Mouse (Mus musculus) liver, embryonic 18 days (tissue): ENCODE data around the gene Sirt3. TPM values are rescaled to one million over a fixed set of nuclear protein-coding genes. Genes with fewer than 3 reads are reported as not detected.

Experiments
- polyA plus RNA-seq: library from polyadenylated mRNA; depleted of rRNA; stranded (reverse); fragments of >200 nt; gene quantifications from 2 replicates; pipeline ENCODE4 v1.2.3, GENCODE M21; 2012; rRNA removed

Gene Sirt3
- polyA plus RNA-seq, result 46.5 and 51.9 TPM in 2 replicates

DNA sequence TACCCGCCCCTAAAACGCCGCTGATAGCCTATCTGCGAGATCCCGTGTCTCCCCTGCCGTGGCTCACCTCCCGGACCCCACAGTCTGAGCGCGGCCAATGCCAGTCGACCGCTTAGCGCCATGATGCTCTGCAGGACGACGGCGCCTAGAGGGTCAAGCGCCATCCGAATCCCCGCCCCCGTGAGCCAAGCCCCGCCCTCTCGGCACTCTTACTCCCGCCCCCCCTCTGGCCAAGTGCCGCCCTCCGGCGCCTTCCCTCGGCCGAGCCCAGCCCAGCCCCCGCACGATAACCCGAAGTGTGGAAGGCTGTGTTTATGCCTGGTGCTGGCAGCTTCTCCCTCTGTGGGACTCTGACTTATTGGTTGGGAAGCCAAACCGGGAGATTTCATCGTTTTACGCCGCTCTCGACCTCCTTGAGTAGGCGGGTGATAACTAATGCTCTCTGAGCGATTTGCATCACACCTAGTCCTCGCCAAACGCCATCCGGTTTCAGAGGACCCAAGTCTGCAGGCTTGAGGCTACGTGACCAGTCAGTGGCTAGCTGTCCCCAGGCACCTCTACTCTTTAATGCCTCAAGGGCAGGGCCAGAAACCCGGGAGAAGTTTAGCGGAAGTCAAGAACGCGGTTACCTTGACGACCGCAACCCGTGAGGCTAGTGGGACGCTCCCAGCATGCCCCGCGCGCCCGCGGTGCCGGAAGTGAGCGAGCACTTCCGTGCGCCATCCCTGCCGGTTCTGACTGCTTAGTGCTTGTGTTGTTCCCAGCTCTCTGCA, at the start of gene Sirt3, which contains the start of gene Psmd13:
Gene Sirt3, minus strand, starts transcription at position 614 of the 773 bp plus-strand sequence.
Gene Psmd13, plus strand, starts transcription at position 273 of the 773 bp plus-strand sequence.

GRCm38 (mm10) chr7:140920418-140921029, 38.4 kb upstream of the Sirt3 start, which contains the start of gene Nlrp6:
Nlrp6 (plus strand) TSS chr7:140920902.

GRCm38 (mm10) chr7:140900220-140900619, 18.1 kb upstream of the Sirt3 start, which contains the start of gene Cox8b:
Cox8b (minus strand) TSS chr7:140900446.

DNA sequence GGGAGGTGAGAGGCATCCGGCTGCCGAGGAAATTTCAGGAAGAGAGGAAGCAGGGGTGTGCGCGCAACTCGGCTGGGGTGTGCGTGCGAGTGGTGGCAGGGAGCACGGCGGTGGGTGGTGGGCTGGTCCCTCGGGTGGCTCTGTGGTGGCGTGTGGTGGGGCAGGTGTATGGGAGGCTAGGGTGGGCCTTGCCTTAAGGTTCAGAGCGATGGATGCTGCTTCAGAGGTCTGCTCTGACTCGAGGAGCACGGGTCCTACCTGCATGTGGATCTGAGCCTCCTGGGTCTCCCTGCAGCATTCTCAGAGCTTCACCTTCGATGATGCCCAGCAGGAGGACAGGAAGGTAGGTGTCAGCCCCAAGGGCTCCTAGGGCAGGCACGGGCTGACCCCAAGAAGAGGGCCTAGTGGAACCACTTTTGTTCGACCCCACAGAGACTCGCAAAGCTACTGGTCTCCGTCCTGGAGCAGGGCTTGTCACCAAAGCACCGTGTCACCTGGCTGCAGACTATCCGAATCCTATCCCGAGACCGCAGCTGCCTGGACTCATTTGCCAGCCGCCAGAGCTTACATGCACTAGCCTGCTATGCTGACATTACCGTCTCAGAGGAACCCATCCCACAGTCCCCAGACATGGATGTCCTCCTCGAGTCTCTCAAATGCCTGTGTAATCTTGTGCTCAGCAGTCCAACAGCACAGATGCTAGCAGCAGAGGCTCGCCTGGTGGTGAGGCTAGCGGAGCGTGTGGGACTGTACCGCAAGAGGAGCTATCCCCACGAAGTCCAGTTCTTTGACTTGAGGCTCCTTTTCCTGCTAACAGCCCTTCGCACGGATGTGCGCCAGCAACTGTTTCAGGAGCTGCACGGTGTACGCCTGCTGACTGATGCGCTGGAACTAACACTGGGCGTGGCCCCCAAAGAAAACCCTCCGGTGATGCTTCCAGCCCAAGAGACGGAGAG, 24.3 kb downstream of the Sirt3 start, which contains the start of gene Bet1l:
Gene Bet1l, minus strand, starts transcription at position 28 of the 956 bp plus-strand sequence.

GRCm38 (mm10) chr7:140856785-140857549, 25.1 kb downstream of the Sirt3 start, which contains the start of gene Ric8a:
Ric8a (plus strand) TSS chr7:140856957.

GRCm38 (mm10) chr7:140855860-140856784, 26.0 kb downstream of the Sirt3 start, which contains the start of gene Gm45785:
Gm45785 (minus strand) TSS chr7:140856331.

GRCm38 (mm10) chr7:140847755-140848580, 34.1 kb downstream of the Sirt3 start, which contains the start of gene Odf3:
Odf3 (plus strand) TSS chr7:140847805.

DNA sequence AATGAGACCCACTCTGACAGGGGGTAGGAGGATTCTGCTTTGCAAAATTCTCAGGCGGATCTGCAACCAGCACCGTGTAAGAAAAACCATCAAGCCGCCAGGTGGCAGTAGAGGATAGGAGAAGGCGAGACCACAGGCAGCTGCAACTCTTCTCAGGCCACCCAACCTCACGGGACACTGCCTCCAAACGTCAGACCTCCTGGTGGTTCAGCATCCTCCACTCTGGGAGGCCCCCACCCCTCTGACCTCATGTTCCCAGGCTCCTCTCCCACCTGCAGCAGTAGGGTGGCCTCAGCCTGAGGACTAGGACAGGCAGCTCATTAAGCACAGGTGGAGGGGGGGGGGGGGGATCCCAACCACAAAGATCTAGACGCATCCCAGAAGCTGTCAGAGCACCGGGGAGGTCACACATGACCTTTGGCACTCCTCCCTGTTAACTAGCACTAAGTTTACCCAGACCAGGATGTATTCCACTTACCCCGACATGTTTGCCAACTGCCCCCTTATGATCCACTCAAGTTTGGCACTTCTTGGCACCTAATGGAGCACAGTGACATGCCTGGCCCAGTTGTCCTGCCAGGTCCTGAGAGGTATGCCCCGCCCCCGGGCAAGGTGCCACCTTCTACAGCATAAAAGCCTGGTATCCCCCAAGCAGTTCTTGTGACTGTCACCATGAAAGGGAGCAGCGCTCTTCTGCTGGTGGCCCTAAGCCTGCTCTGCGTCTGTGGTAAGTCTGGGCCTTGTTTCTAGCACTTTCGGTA, 37.0 kb downstream of the Sirt3 start, which contains the start of gene Scgb1c1:
Gene Scgb1c1, plus strand, starts transcription at position 643 of the 761 bp plus-strand sequence.

GRCm38 (mm10) chr7:140834968-140835757, 46.9 kb downstream of the Sirt3 start, which contains the start of gene Urah:
Urah (plus strand) TSS chr7:140835018.

GRCm38 (mm10) chr7:140821653-140822329, 60.3 kb downstream of the Sirt3 start, which contains the start of gene Zfp941:
Zfp941 (minus strand) TSS chr7:140822178.

Other genes starting within 250 kb of the Sirt3 start
- gene Olfr53, start 235.9 kb downstream of the Sirt3 start, polyA plus RNA-seq, result not detected in 2 replicates
- not detected in 2 replicates for gene Olfr539, start 222.4 kb downstream of the Sirt3 start, polyA plus RNA-seq
- gene Olfr45, start 200.4 kb downstream of the Sirt3 start, polyA plus RNA-seq, result not detected in 2 replicates
- not detected in 2 replicates for gene Olfr541, start 185.0 kb downstream of the Sirt3 start, polyA plus RNA-seq
- gene Cyp2e1, start 118.6 kb downstream of the Sirt3 start, polyA plus RNA-seq, result 60.5 and 91.1 TPM in 2 replicates
- gene Syce1, start 94.5 kb downstream of the Sirt3 start, polyA plus RNA-seq, result 0.06 and 0.07 TPM in 2 replicates
- 0.17 and 0.21 TPM in 2 replicates for gene Zfp941, start 60.1 kb downstream of the Sirt3 start, polyA plus RNA-seq
- 112 and 142 TPM in 2 replicates for gene Urah, start 47.3 kb downstream of the Sirt3 start, polyA plus RNA-seq
- not detected in 2 replicates for gene Scgb1c1, start 36.8 kb downstream of the Sirt3 start, polyA plus RNA-seq
- gene Odf3, start 34.5 kb downstream of the Sirt3 start, polyA plus RNA-seq, result not detected in 2 replicates
- gene Gm45785, start 26.0 kb downstream of the Sirt3 start, polyA plus RNA-seq, result not detected in 2 replicates
- gene Ric8a, start 25.4 kb downstream of the Sirt3 start, polyA plus RNA-seq, result 17.1 and 20.2 TPM in 2 replicates
- 18.5 TPM in 2 replicates for gene Bet1l, start 24.7 kb downstream of the Sirt3 start, polyA plus RNA-seq
- 36.4 TPM in 2 replicates for gene Psmd13, start 341 bp downstream of the Sirt3 start, polyA plus RNA-seq
- 0.19 and 0.20 TPM in 2 replicates for gene Cox8b, start 18.1 kb upstream of the Sirt3 start, polyA plus RNA-seq
- 61.4 and 61.9 TPM in 2 replicates for gene Nlrp6, start 38.6 kb upstream of the Sirt3 start, polyA plus RNA-seq
- gene Pgghg, start 59.1 kb upstream of the Sirt3 start, polyA plus RNA-seq, result 12.3 and 13.2 TPM in 2 replicates
- 0.67 and 0.85 TPM in 2 replicates for gene Ifitm5, start 68.0 kb upstream of the Sirt3 start, polyA plus RNA-seq
- 0.14 TPM in 1 of 2 replicates, not detected in the other for gene Gm45717, start 73.6 kb upstream of the Sirt3 start, polyA plus RNA-seq
- gene Ifitm2, start 73.7 kb upstream of the Sirt3 start, polyA plus RNA-seq, result 552 and 564 TPM in 2 replicates
- 53.0 and 54.4 TPM in 2 replicates for gene Ifitm1, start 84.9 kb upstream of the Sirt3 start, polyA plus RNA-seq
- gene Ifitm3, start 128.5 kb upstream of the Sirt3 start, polyA plus RNA-seq, result 164 and 239 TPM in 2 replicates
- 193 and 325 TPM in 2 replicates for gene Ifitm6, start 135.6 kb upstream of the Sirt3 start, polyA plus RNA-seq
- gene Gm17387, start 146.8 kb upstream of the Sirt3 start, polyA plus RNA-seq, result not detected in 2 replicates
- gene B4galnt4, start 178.8 kb upstream of the Sirt3 start, polyA plus RNA-seq, result 0.46 and 0.61 TPM in 2 replicates
- gene Pkp3, start 195.9 kb upstream of the Sirt3 start, polyA plus RNA-seq, result 0.74 and 0.85 TPM in 2 replicates
- 17.1 and 19.8 TPM in 2 replicates for gene Sigirr, start 218.3 kb upstream of the Sirt3 start, polyA plus RNA-seq
- gene Ano9, start 235.5 kb upstream of the Sirt3 start, polyA plus RNA-seq, result 7.8 and 10.3 TPM in 2 replicates
- 41.9 and 44.3 TPM in 2 replicates for gene Ptdss2, start 240.1 kb upstream of the Sirt3 start, polyA plus RNA-seq